Mouse (Mus musculus): ENCODE measurements around the gene Elmsan1.

- TF ChIP-seq POLR2A (IDR thresholded peaks at IDR 0.05; ENCODE audit: low read depth, low read length) (no peak), CTCF (IDR thresholded peaks at IDR 0.05; ENCODE audit: extremely low read depth, insufficient read length, insufficient replicate concordance, low read depth, low read length) (no peak)
These were observed 15.4 kb downstream of the Elmsan1 start for GRCm38 (mm10) chr12:84203170-84203777.
